In the genomic region with DNA sequence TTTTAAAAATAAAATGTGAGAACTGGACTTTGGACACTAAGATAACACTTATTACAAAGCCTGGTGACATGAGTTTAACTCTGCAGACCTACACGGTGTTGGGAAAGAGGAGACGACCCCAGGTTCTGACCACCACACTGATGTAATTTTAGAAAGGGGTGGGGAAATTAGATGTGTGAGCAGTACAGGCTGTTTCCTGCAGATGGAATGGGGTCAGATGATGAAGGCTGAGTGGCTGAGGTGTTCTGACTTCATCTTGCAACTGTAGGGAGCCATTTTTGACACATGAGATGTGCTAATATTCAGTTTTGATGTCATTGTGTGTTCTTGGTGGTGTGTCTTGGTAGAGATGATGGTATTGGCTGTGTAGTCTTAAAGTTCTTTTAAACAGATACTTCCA, we compare ENCODE assay signal across 22 mouse cellular contexts. TPM values are rescaled to one million over a fixed set of nuclear protein-coding genes. Genes with fewer than 3 reads are reported as not detected.
A peak's percentile ranks its signal among the peaks of the same experiment; 100 is the strongest.
DNase-seq lines count a peak whose midpoint lies in the region; ATAC-seq lines count a peak whose summit lies in the region.
"Had no signal": no experiment of that assay in that cellular context is flagged by ENCODE, and none has a peak within 500 bp of the region (broad histone marks: within the 10 kb centered on the region; RNA-seq: fewer than 3 reads in every experiment).

No protein-coding gene starts in this region.

- no peak overlapping the region for H3K27ac ChIP-seq in midbrain, embryonic 11.5 days (ENCODE audit: low read depth, low read length)
- no peak overlapping the region for H3K27ac ChIP-seq in midbrain, embryonic 16.5 days (ENCODE audit: low read length)
- H3K27ac ChIP-seq in embryonic facial prominence, embryonic 10.5 days (replicated peaks): no peak overlapping the region

- H3K4me1 ChIP-seq in midbrain, embryonic 11.5 days (ENCODE audit: control insufficient read depth, insufficient read depth, low read length): no peaks in the 10 kb centered on the region
- H3K4me1 ChIP-seq in midbrain, embryonic 16.5 days (ENCODE audit: control insufficient read depth, insufficient read depth, low read length): no peaks in the 10 kb centered on the region
- no peaks in the 10 kb centered on the region for H3K4me1 ChIP-seq in embryonic facial prominence, embryonic 10.5 days

- no peak for ATAC-seq in midbrain, embryonic 11.5 days (ENCODE audit: low FRiP score)
- ATAC-seq in midbrain, embryonic 16.5 days: no peak
- ATAC-seq in granulocyte monocyte progenitor cell, adult 5-6 weeks (replicated peaks; ENCODE audit: poor library complexity, severe bottlenecking): peak; percentile 69
- ATAC-seq: activated CD4-positive, CD25-positive, alpha-beta regulatory T cell, adult 4 months; CD4-positive, CD25-positive, alpha-beta regulatory T cell, adult 4 months; Patski had no signal

- H3K36me3 ChIP-seq in midbrain, embryonic 11.5 days (ENCODE audit: control insufficient read depth, insufficient read depth, low read length): no peaks in the 10 kb centered on the region
- no peaks in the 10 kb centered on the region for H3K36me3 ChIP-seq in midbrain, embryonic 16.5 days (ENCODE audit: control insufficient read depth, insufficient read depth, low read length)
- H3K36me3 ChIP-seq in embryonic facial prominence, embryonic 10.5 days (replicated peaks): peaks cover 14% of the 10 kb centered on the region

- no peak overlapping the region for H3K4me2 ChIP-seq in midbrain, embryonic 11.5 days
- no peak overlapping the region for H3K4me2 ChIP-seq in midbrain, embryonic 16.5 days (ENCODE audit: low read length)

- no peaks in the 10 kb centered on the region for H3K9me3 ChIP-seq in midbrain, embryonic 11.5 days (ENCODE audit: control insufficient read depth, low read length)
- no peaks in the 10 kb centered on the region for H3K9me3 ChIP-seq in midbrain, embryonic 16.5 days (replicated peaks; ENCODE audit: control insufficient read depth, low read length, poor library complexity, severe bottlenecking)
- no peaks in the 10 kb centered on the region for H3K9me3 ChIP-seq in embryonic facial prominence, embryonic 10.5 days
- H3K9me3 ChIP-seq: G1E had no signal

- peak; percentile 56 for DNase-seq in midbrain, embryonic 11.5 days (ENCODE audit: low spot score, missing footprints)
- peak; percentile 62 for DNase-seq in 416B (ENCODE audit: low read depth)
- no peak for DNase-seq in adrenal gland, postnatal 36 days
- no peak for DNase-seq in embryonic facial prominence, embryonic 10.5 days (ENCODE audit: low spot score)
- DNase-seq: adrenal gland, adult 2 months; adrenal gland, adult 8-10 months; adrenal gland, postnatal 10 days; adrenal gland, postnatal 14 days; adrenal gland, postnatal 25 days; B cell, adult 2 months; cerebellum, adult 11 months; cerebellum, adult 11-12 months; cerebellum, adult 18-20 months; cerebellum, adult 2 months; cerebellum, adult 8-10 months had no signal

- H3K9ac ChIP-seq in midbrain, embryonic 11.5 days (ENCODE audit: low read length): no peak overlapping the region
- H3K9ac ChIP-seq in midbrain, embryonic 16.5 days (ENCODE audit: low read depth, low read length): no peak overlapping the region

- no peak overlapping the region for H3K4me3 ChIP-seq in midbrain, embryonic 11.5 days (ENCODE audit: low read depth, low read length)
- H3K4me3 ChIP-seq in midbrain, embryonic 16.5 days (ENCODE audit: low read depth, low read length): no peak overlapping the region
- no peak overlapping the region for H3K4me3 ChIP-seq in embryonic facial prominence, embryonic 10.5 days

- 93% methylated on average over 2 of the region's 2 CpGs for WGBS in midbrain, embryonic 11.5 days
- 96% methylated on average over 2 of the region's 2 CpGs for WGBS in midbrain, embryonic 16.5 days
- 79% methylated on average over 2 of the region's 2 CpGs for WGBS in embryonic facial prominence, embryonic 10.5 days

- H3K27me3 ChIP-seq in midbrain, embryonic 11.5 days (ENCODE audit: control insufficient read depth, insufficient read depth, low read length): no peaks in the 10 kb centered on the region
- no peaks in the 10 kb centered on the region for H3K27me3 ChIP-seq in midbrain, embryonic 16.5 days (ENCODE audit: control insufficient read depth, insufficient read depth, low read depth, low read length)
- H3K27me3 ChIP-seq in embryonic facial prominence, embryonic 10.5 days (replicated peaks; ENCODE audit: low read depth, poor library complexity, severe bottlenecking): no peaks in the 10 kb centered on the region
- H3K27me3 ChIP-seq: CH12.LX, Patski had no signal

RNA-seq across cellular contexts. Expression of a gene that starts 28.6 kb away (rescaled TPM):
- 8.7 and 8.9 TPM in 2 replicates for polyA plus RNA-seq in midbrain, embryonic 11.5 days (2014; fragmentation: Nextera tagmentation; extraction: Ambion mirVana)
- 5.1 and 5.9 TPM in 2 replicates for polyA plus RNA-seq in midbrain, embryonic 16.5 days (2015; fragmentation: Nextera tagmentation; extraction: Ambion mirVana)
- total RNA-seq in granulocyte monocyte progenitor cell, adult 5-6 weeks (2014; fragmentation: Nextera tagmentation): 35.8 and 59.8 TPM in 2 replicates
- 12.7 and 16.5 TPM in 2 replicates for total RNA-seq in granulocyte monocyte progenitor cell, adult 5-6 weeks (2017)
- 10 to 100 TPM; 55.1 to 60.0 TPM for total RNA-seq in adrenal gland, postnatal 36 days (2021)
- polyA plus RNA-seq in embryonic facial prominence, embryonic 10.5 days (2016; fragmentation: Nextera tagmentation; extraction: Ambion mirVana): 8.4 and 9.9 TPM in 2 replicates

RNA-seq across cellular contexts. Expression of a gene that starts 28.7 kb away (rescaled TPM):
- polyA plus RNA-seq in midbrain, embryonic 11.5 days (2014; fragmentation: Nextera tagmentation; extraction: Ambion mirVana): 274 and 275 TPM in 2 replicates
- polyA plus RNA-seq in midbrain, embryonic 16.5 days (2015; fragmentation: Nextera tagmentation; extraction: Ambion mirVana): 287 and 294 TPM in 2 replicates
- total RNA-seq in granulocyte monocyte progenitor cell, adult 5-6 weeks (2014; fragmentation: Nextera tagmentation): 30.6 and 32.3 TPM in 2 replicates
- total RNA-seq in granulocyte monocyte progenitor cell, adult 5-6 weeks (2017): 88.9 and 95.7 TPM in 2 replicates
- total RNA-seq in adrenal gland, postnatal 36 days (2021): 100 to 1,000 TPM; 148 to 173 TPM
- polyA plus RNA-seq in embryonic facial prominence, embryonic 10.5 days (2016; fragmentation: Nextera tagmentation; extraction: Ambion mirVana): 261 and 262 TPM in 2 replicates

Comparison
In these comparisons a context has a peak if more than half of its experiments do, and no peak if none do; other contexts are left out.
1. DNase-seq: peak in midbrain, embryonic 11.5 days (single experiment) and 416B (single experiment); none in adrenal gland, postnatal 36 days (0 of 2) and embryonic facial prominence, embryonic 10.5 days (single experiment).